ENCODE assay signal across 20 mouse cellular contexts in genomic region chr8:61581259-61581658, GRCm38 (mm10).
"Had no signal": no experiment of that assay in that cellular context is flagged by ENCODE, and none has a peak within 500 bp of the region (broad histone marks: within the 10 kb centered on the region; RNA-seq: fewer than 3 reads in every experiment).

No protein-coding gene starts in this region.

- H3K4me3 ChIP-seq: limb, embryonic 12.5 days; limb, embryonic 15.5 days; midbrain, embryonic 12.5 days; myocyte; neural tube, embryonic 13.5 days; stomach, embryonic 15.5 days had no signal

- ATAC-seq: liver, postnatal 0 days; lung, postnatal 0 days; midbrain, embryonic 16.5 days had no signal

- H3K9me3 ChIP-seq: limb, embryonic 12.5 days; limb, embryonic 15.5 days; midbrain, embryonic 12.5 days; neural tube, embryonic 13.5 days; stomach, embryonic 15.5 days had no signal

- H3K4me1 ChIP-seq: midbrain, embryonic 12.5 days had no signal

- H3K4me2 ChIP-seq: limb, embryonic 12.5 days; limb, embryonic 15.5 days; liver, embryonic 11.5 days; lung, embryonic 14.5 days; midbrain, embryonic 12.5 days; neural tube, embryonic 13.5 days; stomach, embryonic 15.5 days had no signal

- H3K27ac ChIP-seq: limb, embryonic 12.5 days; limb, embryonic 15.5 days; liver, embryonic 14.5 days; macrophage; midbrain, embryonic 12.5 days; neural tube, embryonic 13.5 days; stomach, embryonic 15.5 days had no signal

- H3K27me3 ChIP-seq: limb, embryonic 12.5 days; limb, embryonic 15.5 days; midbrain, embryonic 12.5 days; neural tube, embryonic 13.5 days; stomach, embryonic 15.5 days had no signal

- H3K9ac ChIP-seq: limb, embryonic 12.5 days; limb, embryonic 15.5 days; liver, embryonic 14.5 days; liver, postnatal 0 days; lung, embryonic 14.5 days; midbrain, embryonic 12.5 days; neural tube, embryonic 13.5 days; stomach, embryonic 15.5 days had no signal

- DNase-seq: kidney, adult 9 months; kidney, postnatal 25 days; layer of hippocampus, postnatal 36 days; left cerebral cortex, postnatal 4 days; liver, postnatal 0 days; lung, embryonic 14.5 days; retina, postnatal 1 day; right cerebral cortex, postnatal 25 days; thymus, postnatal 25 days had no signal

- H3K36me3 ChIP-seq: neural tube, embryonic 13.5 days had no signal
